Mouse (Mus musculus) left cerebral cortex, postnatal 25 days (tissue): ENCODE measurements at regions not wholly inside any gene's neighbourhood (a gene's known extent, or its start where the extent isn't known, plus 50 kb on each side); places are given as distances from the start of the nearest gene placed in this dataset.

ENCODE experiments used
- DNase-seq, 2 experiments: peaks; one replicate each; pipeline ENCODE4 v3.0.0; 2022; ENCODE audit warnings: low spot score in 2 of 2, mixed read lengths in 1 of 2
- intact Hi-C: fragments of 180-260 bp; cut with DNase I; formaldehyde crosslinking; loops from one replicate; pipeline ENCODE4 v1.15.1; 2025

DNA sequence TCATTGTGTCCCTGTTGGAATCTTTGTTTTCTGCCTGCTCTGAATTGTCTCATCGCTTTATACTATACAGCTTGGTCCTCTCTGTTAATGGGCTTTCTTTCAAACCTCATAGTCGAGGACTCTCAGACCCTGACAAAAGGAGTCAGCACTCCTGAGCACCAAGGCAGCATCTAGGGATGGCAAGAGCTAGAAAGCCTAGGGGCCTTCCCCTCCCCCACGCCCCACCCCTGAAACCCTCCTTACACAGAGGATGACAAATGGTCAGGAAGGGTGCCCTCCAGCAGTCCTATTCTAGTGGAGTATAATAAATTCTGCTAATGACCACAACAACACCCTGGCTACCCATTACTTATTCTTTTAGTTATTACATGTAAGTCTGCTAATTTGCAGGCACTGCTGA is 74.4 kb downstream of the Tbx19 start:
- intact Hi-C loops, result no loop called here
- no peak for DNase-seq

DNA sequence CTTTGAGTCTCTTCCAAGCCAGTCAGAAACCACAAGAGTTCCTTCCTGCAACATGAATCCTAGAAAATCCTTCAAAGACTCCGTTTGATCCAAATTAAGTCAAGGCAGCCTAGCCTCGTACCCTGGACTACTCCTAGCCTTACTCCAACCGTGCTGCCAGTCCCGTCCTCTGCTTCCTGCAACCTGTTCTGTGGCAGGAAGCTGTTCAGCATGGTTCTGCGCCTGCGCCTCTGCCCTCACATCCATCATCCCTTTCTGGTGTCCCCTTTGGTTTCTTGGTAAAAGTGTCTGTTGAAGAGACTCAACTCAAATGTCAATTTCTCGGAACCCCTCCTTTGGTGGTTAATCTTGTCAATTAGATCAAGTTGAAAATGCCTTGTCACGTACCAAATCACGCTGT is 75.8 kb downstream of the Tbx19 start:
- no peak for DNase-seq
- intact Hi-C loops, result no loop called here

DNA sequence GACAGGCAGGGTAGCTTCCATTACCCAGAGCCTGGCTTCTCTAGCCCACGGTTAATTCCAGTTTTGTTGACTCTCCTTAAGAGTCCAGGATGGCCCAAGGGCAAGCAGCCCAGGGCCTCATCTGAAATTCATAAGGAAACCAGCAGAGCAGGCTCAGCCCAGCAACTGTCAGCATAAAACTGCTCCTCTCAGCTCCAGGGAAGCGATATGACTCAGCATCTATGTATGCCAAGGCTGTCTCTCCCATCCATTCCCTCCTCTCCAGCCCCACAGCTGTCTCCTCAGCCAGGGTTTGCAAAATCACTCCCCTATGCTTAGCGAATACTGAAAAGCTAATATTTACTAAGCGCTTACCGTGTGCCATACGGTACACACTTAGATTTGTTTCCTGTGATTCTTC is 76.4 kb downstream of the Tbx19 start:
- DNase-seq, result peak; percentile 60 to 91
- intact Hi-C loops, result no loop called here

DNA sequence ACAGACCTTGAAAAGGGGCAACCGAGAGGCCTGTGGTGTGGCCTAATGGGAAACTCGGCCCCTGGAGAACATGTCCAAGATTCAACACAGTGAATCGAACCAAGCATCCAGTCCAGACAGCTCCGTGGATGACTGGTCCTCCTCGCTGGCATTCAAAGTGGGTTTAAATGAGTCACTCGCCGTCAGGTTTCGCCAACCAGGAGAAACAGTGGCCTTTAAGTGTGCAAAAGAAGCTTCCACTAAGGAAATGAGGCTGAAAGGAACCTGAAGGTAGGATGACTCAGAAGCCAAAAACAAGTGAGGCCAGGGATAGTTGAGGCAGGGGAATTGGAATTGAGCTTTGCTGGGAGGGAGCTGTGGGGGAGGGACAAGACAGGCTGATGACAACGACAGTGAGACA is 80.2 kb downstream of the Tbx19 start:
- peak in 1 of 2 experiments; percentile 48 for DNase-seq
- intact Hi-C loops, result no loop called here

DNA sequence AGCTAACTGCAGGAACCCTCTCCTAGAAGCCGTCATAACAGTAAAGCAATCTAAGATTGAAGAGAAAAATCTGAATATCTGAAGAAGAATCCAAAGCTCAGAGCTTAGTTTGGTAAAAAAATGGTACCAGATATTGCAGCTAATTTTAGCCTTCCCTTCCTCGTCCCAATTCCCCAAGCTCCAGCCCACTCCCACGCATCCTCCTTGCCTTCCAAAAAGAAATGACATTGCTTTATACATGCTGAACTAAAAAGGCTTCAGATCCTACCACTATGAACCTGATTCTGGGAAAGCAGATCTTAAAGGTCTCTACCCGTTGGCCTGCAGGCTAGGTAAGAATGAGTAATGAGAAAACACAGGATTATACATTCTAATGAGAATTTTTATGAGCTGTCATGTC is 83.3 kb downstream of the Tbx19 start:
- intact Hi-C loops, result no loop called here
- DNase-seq, result peak in 1 of 2 experiments; percentile 85

DNA sequence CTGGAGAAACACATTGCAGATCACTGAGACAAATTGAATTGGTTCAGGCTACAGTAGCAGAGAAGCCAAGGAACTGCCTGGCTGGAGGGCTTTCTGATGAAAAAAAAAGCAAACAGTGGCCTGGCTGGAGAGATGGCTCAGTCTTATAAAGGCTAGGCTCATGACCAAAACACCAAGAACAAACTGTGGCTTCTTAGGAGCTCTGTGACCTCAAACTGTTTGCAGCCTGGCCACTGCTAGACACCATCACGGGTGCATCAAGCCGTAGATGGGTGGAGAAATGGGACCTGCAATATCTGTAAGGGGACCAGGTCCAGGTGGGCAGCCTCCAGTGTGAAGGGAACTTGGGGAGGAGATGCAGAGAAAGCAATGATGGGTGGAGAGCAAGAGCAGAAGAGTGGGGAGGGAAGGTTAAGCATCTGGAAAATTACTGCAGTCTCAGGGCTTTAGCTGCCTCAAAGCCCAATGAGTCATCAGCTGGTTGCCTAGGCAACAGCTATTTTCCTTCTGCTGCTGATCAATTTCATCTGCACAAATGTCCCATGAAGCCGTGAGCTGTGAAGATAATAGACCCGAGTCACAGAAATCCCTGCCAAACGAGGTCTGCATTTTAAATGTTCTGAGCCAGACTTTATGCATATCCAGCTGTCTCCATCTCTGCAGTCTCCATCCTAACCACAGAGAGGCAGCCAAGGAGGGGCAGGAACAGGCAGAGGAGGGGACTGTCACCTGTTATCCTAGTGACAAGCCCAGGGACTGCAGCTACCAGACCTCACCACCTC is 85.1 kb downstream of the Tbx19 start:
- intact Hi-C loops, result loop anchor here (2.0 kb wide), 1 partner anchor 39 kb away; no protein-coding TSS in a partner anchor
- DNase-seq, result peak; percentile 87 to 96

DNA sequence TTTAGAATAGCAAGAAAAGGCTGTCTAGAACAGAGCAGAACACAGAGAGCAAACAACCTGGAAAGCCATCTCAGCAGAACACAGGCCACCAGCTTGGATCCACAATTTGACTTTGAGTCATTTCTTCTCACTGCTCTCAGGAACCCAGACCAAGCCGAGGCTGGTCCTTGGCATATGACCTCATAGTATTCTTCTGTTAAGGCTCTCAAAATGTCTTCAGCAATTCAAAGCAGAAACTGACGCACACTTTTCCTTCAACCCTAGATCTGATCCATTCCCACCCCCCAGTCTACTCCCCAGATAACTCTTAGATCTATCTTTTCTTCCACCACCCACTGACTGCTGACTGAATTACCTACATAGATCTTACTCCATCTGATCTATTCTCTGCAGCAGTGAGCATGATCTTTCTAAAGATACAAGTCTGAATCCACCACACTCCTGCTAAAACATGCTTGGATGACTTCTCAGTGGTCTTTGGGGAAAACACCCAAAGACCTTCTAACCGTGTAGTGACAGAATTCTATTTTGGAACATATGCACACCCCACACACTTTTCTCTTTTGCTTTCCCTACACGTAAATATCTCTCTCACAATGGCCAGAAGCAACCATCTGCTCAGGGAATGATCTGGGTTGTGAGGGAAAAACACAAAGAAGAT is 88.6 kb downstream of the Tbx19 start:
- peak in 1 of 2 experiments; percentile 87 for DNase-seq

DNA sequence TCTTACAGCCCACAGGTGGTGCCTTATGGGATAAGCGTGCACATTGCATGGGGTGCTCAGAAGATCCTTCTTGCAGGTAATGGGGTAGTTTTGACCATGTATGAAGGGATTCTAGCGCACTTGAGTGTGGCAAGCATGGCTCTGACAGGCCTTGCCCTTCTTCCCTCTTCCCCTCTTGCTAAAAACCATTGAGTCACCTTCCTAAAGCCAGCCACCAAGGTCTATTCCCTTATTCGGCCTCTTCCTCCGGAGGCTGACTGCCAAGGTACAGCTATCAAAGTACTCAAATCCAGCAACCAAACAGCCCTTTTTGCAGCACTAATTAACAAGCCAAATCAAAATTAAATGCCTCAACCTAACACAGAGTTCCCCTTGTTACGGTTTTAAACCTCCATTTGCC is 95.6 kb downstream of the Tbx19 start:
- intact Hi-C loops, result no loop called here

More for the DNA sequence above, 88.6 kb downstream of the Tbx19 start:
- intact Hi-C loops, result no loop called here

DNA sequence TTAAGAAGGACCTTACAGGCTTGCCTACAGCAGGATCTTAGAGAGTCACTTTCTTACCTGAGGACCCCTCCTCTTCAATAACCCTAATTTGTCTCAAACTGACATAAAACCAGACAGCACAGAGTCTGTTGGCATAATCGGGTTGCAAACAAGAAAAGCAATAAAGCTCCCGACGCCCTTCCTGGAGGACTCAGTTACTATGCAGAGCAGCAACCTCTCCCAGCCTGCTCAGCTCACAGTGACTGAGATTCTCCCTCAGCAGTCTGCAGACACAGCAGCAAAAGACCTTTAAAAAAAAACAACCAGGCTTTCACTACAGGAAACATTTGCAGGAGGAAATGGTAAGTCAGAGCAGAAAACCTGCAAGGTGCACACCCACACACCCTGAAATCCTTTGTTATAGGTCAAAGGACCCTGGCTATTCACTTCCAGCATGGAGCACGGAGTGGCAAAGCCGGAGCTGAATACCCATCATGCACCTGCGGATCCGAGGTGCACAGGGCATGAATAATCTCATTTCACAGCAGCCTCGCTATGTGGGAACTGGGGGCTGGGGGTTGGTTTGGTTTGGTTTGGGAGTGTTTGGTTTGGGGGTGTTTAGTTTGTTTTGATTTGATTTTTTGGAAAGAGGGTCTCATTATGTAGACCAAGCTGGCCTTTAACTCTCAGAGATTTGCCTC is 97.6 kb downstream of the Tbx19 start:
- DNase-seq, result no peak
- intact Hi-C loops, result no loop called here

More for the DNA sequence above, 95.6 kb downstream of the Tbx19 start:
- no peak for DNase-seq

DNA sequence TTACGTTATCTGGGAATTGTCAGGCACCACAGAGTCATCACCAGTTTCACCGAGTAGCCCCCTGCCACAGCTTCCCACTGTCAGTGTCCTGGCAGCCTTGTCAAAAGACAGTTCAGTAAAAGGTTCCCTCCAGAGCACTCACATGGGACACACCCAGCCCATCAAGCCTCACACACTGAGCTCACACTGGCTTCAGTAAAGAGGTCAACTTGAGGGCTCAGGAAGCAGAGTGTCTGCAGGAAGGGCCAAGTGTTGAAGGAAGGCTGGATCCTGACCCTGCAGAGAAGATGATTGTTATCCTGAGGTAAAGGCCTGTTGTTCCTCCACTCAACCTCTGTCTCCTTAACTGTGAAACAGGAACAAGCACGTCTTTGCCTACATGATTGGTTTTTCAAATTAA is 99.2 kb downstream of the Tbx19 start:
- intact Hi-C loops, result no loop called here
- no peak for DNase-seq

DNA sequence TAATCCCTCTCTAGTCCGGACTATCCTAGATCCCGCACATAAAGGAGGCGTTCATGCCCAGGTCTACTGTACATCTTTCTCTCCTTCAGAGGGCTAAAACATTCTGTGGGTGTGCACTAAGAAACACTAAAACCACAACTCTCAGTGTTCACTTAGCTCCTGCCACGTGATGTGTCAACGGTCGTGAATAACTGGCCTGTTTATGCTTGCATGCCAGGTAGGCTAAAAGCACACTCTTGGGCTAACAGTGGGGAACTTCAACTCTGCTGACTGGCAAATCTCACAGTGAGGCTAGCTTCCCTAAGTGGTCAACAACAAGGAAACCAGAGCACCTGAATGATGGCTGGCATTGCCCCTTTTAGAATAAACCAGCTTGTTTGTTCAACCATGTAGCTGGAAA is 106.3 kb downstream of the Tbx19 start:
- no peak for DNase-seq
- intact Hi-C loops, result no loop called here

DNA sequence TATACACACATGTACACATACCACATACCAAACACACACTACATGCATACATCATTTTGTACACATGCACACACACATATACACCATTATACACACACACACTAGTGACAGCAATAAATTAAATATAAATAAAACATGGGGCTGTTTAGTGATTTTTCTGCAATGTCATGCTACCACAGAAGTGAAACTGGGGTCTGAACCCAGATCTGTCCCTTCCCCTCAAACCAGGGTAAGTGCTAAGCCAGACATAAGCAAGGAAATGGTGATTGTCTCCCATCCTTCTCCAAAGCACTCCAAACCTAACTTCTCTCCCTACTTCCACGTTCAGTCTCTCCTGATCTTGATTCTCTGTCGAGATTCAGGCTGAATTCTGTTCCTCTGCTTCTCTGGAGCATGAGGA is 109.3 kb downstream of the Tbx19 start:
- DNase-seq, result no peak
- intact Hi-C loops, result no loop called here

DNA sequence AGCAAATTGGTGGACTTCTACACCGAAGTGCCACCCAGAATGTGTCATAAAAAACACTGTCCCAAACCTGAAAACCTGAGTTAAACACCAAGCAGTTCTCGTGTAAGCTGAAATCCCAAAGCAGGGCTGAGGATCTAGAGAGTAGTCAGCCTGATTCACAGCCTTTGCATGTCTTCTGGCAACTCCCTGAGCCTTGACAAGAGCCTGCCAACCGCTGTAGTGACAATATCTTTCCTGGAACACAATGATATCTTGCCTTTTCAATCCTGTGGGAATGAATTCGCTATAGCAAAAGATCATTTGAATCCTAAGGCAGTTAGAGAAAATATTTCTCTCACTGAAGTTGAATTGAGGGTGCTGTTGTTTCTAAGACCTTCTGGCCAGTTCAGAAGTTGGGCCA is 110.4 kb downstream of the Tbx19 start:
- DNase-seq, result no peak
- intact Hi-C loops, result no loop called here

DNA sequence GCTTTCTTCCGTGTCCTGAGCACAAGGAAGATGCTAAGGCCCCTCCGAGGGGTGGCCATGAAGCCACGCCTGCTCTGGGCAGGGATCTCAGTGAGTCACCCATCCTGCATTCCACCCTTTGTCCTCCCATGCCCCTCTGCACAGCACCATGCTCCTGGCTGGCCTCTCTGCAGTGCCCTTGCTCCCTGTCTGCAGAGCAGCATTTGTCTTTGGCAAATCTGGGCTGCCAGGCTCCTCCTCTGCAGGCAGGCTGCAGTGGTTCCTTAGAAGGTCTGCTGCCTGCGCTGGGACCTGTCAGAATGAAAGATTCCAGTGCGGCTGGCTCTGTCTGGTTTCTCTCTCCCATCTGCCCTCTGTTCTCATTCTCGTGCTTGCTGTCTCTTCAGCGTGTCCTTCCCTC is 111.3 kb upstream of the Xcl1 start:
- intact Hi-C loops, result no loop called here
- peak; percentile 46 to 74 for DNase-seq

DNA sequence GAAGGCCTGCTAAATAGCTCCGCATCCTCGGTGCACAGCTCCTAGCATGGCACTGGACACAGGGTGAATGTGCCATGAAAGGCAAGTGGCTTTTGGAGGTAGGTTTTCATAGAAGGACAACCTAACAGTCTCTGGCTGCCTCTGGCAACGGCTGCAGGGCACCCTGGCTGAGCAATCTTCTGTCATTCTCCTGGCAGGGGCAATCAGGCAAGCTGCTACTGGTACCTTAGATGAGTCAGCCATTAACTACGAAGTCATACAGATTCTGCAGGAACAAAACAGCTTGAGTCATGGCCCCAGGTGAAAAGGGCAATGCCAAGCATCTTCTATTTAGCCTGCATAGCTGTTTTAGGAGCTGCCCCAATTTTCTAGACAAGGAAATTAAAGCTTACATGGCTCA is 110.7 kb upstream of the Xcl1 start:
- intact Hi-C loops, result no loop called here
- no peak for DNase-seq

DNA sequence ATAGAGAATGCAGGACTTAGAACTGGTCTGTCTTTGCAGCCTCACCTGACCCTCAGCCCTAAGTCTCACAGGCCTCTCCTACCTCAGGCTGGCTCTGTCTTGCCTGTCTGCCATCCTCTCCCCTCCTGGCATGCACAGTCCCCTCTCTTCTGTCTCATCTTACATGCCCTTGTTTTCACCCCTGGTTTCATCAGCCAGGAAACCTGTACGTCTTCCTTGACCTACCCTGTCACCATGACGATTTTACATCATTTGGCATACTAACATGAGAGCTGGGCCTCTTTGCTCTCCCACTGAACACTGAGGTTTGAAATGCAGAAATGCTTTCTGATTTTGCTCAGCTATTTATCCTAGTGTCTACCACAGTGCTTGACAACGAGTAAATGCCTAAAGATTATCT is 108.0 kb upstream of the Xcl1 start:
- no peak for DNase-seq
- intact Hi-C loops, result loop anchor here (2.0 kb wide), 1 partner anchor 77 kb away; no protein-coding TSS in a partner anchor

DNA sequence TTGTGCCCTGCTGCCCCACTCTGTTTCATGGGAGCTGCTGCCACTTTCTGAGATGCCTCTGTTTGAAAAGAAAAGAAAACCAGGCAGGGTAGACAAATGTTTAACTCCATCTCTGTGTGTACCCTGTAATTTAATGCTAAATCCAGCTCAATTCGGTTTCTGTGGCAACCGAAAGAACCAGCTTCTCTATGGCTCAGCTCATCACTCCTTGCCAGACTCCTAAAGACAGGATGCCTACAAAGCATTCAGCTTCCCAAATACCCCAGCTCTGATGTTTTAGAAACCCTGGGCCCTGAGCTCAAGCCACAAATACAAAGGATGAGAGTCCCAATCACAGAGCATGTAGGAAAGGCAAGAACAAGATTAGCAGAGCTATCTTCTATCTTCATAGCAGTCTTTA is 106.8 kb upstream of the Xcl1 start:
- DNase-seq, result peak; percentile 50 to 75
- intact Hi-C loops, result loop anchor here (2.0 kb wide), 1 partner anchor 79 kb away; no protein-coding TSS in a partner anchor

DNA sequence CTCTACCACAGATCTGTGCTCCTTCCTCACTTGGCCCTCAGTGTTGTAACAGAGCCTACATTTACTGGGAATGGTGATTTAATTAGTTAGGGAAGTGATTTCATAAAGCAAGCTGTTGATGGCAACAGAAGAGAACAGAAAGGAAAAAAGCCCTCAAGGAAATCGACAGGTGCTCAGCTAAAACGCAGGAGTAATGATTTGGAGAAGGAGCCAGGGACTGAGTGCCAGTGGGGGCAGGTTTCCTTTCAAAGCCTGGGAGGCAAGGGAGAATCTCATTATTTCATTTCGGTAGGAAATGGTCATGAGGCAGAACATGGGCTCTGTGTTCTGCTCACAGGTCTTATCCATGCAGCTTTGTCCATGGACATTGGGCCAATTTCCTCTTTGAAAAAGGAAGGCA is 101.3 kb upstream of the Xcl1 start:
- intact Hi-C loops, result loop anchor here (5.0 kb wide), 8 partner anchors 104 to 719 kb away; partner anchors contain the start of gene Atp1b1
- peak in 1 of 2 experiments; percentile 14 for DNase-seq

DNA sequence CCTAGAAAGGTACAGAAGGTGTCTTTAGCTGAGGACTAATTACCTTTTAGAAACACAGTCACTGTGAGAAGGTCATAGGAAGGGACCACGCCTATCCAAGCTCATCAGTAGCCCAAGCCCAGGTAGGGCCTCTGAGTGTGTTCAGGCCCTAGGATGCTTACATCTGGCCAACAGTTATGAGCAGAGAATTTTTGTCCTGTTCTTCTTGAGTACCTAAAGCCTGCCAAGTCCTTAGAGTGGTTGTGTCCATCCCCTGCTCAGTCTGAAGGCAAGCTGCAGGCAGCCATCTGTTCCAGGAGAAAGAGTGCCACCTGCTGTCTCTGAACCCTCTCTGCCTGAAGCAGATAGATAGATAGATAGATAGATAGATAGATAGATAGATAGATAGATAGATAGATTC is 100.3 kb upstream of the Xcl1 start:
- peak; percentile 63 to 89 for DNase-seq
- intact Hi-C loops, result loop anchor here (5.0 kb wide), 8 partner anchors 103 to 718 kb away; partner anchors contain the start of gene Atp1b1

DNA sequence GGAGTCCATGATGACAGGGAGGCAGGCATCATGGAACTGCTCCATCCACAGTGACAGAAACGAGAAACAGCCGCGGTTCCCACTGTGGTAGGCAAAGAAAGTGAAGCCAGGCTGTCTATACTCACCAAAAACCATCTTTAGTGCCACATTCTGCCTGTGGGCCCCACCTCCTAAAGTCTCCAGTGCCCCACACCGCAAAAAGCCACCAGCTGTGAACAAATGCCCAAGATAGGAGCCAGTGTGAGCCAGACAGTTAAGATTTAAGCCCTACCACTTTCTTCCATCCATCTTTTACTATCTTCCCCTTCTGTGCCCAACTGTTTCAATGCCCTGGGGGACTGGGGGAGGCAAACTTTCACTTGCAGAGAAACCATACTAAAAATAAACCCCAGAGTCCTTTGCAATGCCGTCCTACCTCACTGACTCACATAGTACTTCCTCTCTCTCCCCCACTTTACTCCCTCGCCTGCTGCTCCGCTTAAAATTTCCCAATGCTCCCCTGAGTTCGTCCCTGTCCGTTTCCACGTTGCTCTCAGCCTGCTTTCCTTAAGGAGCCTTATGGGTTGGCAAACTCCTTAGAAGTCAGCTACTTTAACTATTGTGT is 85.7 kb upstream of the Xcl1 start:
- DNase-seq, result peak in 1 of 2 experiments; percentile 90
- intact Hi-C loops, result loop anchor here (1.0 to 5.0 kb wide), 3 partner anchors 90 to 339 kb away; no protein-coding TSS in a partner anchor
